Mouse (Mus musculus) midbrain, embryonic 16.5 days (tissue): ENCODE measurements at regions not wholly inside any gene's neighbourhood (a gene's known extent, or its start where the extent isn't known, plus 50 kb on each side); places are given as distances from the start of the nearest gene placed in this dataset.

ENCODE experiments used
- ATAC-seq: fragments of 200-750 bp; cut with Nextera tagmentation; 2 replicates; pipeline ENCODE4 v1.8.0; 2017; ENCODE audit warnings: moderate TSS enrichment
- H3K27ac ChIP-seq: fragments of 300-500 bp; sonication (generic); 2 replicates; pipeline ENCODE4 v1.5.1; 2014; ENCODE audit warnings: mild to moderate bottlenecking, low read length, mixed read lengths
- H3K27me3 ChIP-seq: fragments of 300-500 bp; sonication (generic); 2 replicates; pipeline ENCODE4 v1.6.1; 2014; ENCODE audit warnings: low read depth, low read length, mixed read lengths; ENCODE audit not compliant: control insufficient read depth, insufficient read depth
- H3K36me3 ChIP-seq: fragments of 300-500 bp; sonication (generic); 2 replicates; pipeline ENCODE4 v1.6.1; 2014; ENCODE audit warnings: mild to moderate bottlenecking, low read length, moderate library complexity, mixed read lengths; ENCODE audit not compliant: control insufficient read depth, insufficient read depth
- H3K4me1 ChIP-seq: fragments of 300-500 bp; sonication (generic); 2 replicates; pipeline ENCODE4 v1.6.1; 2014; ENCODE audit warnings: mild to moderate bottlenecking, low read length, mixed read lengths; ENCODE audit not compliant: control insufficient read depth, insufficient read depth
- H3K4me2 ChIP-seq: fragments of 300-500 bp; sonication (generic); 2 replicates; pipeline ENCODE4 v1.6.1; 2014; ENCODE audit warnings: mild to moderate bottlenecking, low read length, mixed read lengths
- H3K4me3 ChIP-seq: fragments of 300-500 bp; sonication (generic); 2 replicates; pipeline ENCODE4 v1.5.1; 2014; ENCODE audit warnings: low read depth, mild to moderate bottlenecking, low read length, moderate library complexity, mixed read lengths
- H3K9ac ChIP-seq: fragments of 300-500 bp; sonication (generic); 2 replicates; pipeline ENCODE4 v1.6.1; 2014; ENCODE audit warnings: low read depth, low read length, mixed read lengths
- H3K9me3 ChIP-seq: fragments of 300-500 bp; sonication (generic); replicated peaks from 2 replicates; pipeline ENCODE4 v1.6.1; 2014; ENCODE audit warnings: mild to moderate bottlenecking, low read length, mixed read lengths; ENCODE audit not compliant: control insufficient read depth, poor library complexity, severe bottlenecking
- WGBS: fragments of 180-500 bp; shearing (Covaris S2); extraction: QIAGEN DNeasy Blood & Tissue Kit; methylation state at CpG from one replicate; pipeline ENCODE4 v1.1.7; 2014; 5-methylcytosine and 5-hydroxymethylcytosine counted together

DNA sequence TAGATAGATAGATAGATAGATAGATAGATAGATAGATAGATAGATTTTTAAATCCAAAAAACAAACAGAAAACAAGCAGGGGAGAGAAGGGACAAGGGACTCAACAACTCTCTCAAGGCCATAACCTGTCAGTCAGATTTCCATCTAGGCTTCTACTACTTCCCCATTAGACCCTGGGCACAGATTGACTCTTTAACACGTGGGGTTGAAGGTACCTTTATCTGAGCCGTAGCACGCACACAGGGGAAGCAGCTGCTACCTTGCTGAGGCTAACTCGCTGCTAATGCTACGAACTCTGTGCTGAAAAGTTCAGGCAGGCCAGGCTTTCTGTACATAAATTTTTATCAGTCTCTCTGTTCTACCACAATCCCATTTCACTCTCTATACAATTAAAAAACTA is 191.4 kb upstream of the Tank start:
- H3K27ac ChIP-seq, result no peak overlapping the region
- no peak overlapping the region for H3K4me2 ChIP-seq
- H3K27me3 ChIP-seq, result no peaks in the 10 kb centered on the region
- H3K4me3 ChIP-seq, result no peak overlapping the region
- 83% methylated on average over 5 of the region's 5 CpGs for WGBS
- no peaks in the 10 kb centered on the region for H3K9me3 ChIP-seq
- no peak overlapping the region for H3K9ac ChIP-seq
- no peaks in the 10 kb centered on the region for H3K36me3 ChIP-seq
- no peaks in the 10 kb centered on the region for H3K4me1 ChIP-seq
- no peak for ATAC-seq

DNA sequence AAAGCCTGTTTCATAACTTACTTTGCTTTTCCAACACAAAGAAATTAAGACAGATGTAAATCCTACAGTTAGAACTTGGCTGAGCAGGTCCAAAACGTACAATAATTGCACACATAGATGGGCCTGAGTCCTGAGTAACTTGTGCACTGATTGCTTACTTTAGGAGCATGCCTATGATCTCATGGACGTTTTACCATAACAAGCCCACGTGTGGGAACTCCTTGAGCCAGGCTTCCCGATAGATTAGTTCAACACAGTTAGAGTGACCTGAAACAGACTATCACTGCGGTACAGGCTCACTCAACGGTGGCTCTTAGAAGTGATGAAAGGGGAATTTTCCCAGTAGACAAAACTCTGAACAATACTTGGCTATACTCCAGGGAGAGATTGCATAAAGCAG is 193.9 kb upstream of the Tank start:
- Histone ChIP-seq H3K27ac (no peak overlapping the region), H3K4me1 (no peaks in the 10 kb centered on the region), H3K9ac (no peak overlapping the region), H3K4me3 (no peak overlapping the region), H3K9me3 (no peaks in the 10 kb centered on the region), H3K36me3 (no peaks in the 10 kb centered on the region), H3K4me2 (no peak overlapping the region), H3K27me3 (no peaks in the 10 kb centered on the region)
- ATAC-seq, result no peak
- WGBS, result 82% methylated on average over 6 of the region's 6 CpGs

DNA sequence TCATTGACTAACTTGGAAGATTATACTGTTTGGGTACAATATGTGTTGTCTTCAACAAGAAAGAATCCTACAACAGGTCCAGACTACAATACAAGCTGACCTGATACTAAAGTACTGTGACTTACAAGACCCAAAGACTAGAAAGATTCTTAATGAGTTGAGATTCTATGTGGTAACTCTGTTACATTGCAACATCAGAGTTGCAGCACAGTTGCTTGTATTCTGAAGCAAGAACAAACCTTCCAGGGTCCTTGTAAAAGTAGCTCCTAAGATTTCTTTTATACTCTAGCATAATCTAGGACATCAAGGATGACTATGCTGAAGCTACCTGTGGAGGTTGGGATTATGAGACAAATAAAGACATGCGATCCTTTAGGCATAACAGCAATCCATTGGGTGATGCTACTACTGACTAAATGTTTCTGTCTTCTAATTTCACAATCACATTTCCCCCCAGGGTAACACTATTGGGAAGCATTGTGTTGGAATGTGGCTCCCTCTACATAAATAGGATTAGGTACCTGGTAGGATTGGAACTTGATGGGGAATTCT is 194.6 kb upstream of the Tank start:
- no peak for ATAC-seq

DNA sequence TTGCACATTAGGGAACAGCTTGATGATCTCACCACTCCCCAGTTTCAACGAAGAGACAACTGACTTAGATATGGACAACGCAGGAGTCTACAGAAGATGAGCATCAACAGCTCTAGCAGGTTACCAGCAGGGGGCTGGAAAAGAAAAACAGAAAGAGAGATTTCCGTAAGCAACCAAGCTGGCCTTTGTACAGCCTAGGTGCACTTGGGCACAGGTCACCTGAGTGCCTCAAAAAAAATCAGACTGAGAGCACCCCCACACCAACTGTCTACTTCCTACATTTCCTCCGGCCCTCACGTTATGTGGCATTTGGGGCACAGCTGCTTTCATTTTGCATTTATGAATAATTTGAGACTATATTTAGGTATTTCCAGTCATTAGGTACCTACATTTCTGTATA is 199.3 kb upstream of the Tank start:
- WGBS, result 70% methylated on average over 5 of the region's 5 CpGs
- no peak for ATAC-seq
- no peak overlapping the region for H3K27ac ChIP-seq

More for the DNA sequence above, 194.6 kb upstream of the Tank start:
- Histone ChIP-seq H3K4me1 (no peaks in the 10 kb centered on the region), H3K4me2 (no peak overlapping the region), H3K27ac (no peak overlapping the region), H3K36me3 (no peaks in the 10 kb centered on the region), H3K9me3 (no peaks in the 10 kb centered on the region), H3K27me3 (no peaks in the 10 kb centered on the region), H3K4me3 (no peak overlapping the region), H3K9ac (no peak overlapping the region)
- 97% methylated on average over 1 of the region's 1 CpGs for WGBS

DNA sequence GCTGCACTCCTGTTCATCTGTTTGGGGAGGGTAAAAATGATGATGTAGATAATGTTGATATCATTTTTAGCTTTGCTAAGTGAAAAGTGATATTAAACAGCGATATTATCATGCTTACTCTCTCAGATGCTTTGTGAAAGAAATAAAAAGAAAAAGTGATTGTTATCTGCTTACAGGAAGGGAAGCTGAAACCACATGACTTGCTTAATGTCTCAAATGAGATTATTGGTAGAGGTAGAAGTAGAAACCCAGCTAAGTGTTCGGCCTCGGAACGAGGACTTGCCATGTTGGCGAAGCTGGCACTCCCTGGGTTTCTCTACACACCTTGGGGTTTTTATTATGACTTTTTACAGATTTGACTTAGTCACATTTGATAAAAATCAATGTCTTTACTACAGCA is 200.1 kb upstream of the Tank start:
- Histone ChIP-seq H3K27me3 (no peaks in the 10 kb centered on the region), H3K9ac (no peak overlapping the region), H3K4me2 (no peak overlapping the region), H3K4me1 (no peaks in the 10 kb centered on the region), H3K36me3 (no peaks in the 10 kb centered on the region), H3K9me3 (no peaks in the 10 kb centered on the region), H3K27ac (no peak overlapping the region), H3K4me3 (no peak overlapping the region)
- no peak for ATAC-seq
- WGBS, result 92% methylated on average over 5 of the region's 5 CpGs

More for the DNA sequence above, 199.3 kb upstream of the Tank start:
- H3K4me3 ChIP-seq, result no peak overlapping the region
- H3K4me1 ChIP-seq, result no peaks in the 10 kb centered on the region
- H3K27me3 ChIP-seq, result no peaks in the 10 kb centered on the region
- H3K4me2 ChIP-seq, result no peak overlapping the region
- no peak overlapping the region for H3K9ac ChIP-seq
- H3K9me3 ChIP-seq, result no peaks in the 10 kb centered on the region
- H3K36me3 ChIP-seq, result no peaks in the 10 kb centered on the region

DNA sequence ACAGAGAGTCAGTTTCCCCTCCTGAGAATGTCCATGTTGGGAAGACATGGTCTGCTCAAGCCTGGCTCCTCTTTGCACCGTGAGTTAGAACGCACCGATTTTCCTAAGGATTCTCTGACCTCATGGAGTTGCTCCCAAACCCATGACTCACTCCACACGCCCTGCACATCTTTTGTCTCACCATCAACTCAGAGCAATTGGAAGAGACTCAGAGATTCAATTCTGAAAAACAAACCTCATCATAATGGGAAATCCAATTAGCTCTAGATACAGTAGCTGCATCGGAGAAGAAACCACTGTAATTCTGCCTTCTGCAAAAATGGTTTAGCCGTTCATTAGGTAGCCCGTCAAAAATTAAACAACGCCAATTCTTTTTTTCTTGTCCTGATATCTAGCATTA is 200.6 kb upstream of the Tank start:
- Histone ChIP-seq H3K4me1 (no peaks in the 10 kb centered on the region), H3K9ac (no peak overlapping the region), H3K4me3 (no peak overlapping the region), H3K27me3 (no peaks in the 10 kb centered on the region), H3K4me2 (no peak overlapping the region), H3K9me3 (no peaks in the 10 kb centered on the region), H3K36me3 (no peaks in the 10 kb centered on the region), H3K27ac (no peak overlapping the region)
- WGBS, result 88% methylated on average over 8 of the region's 8 CpGs
- no peak for ATAC-seq

DNA sequence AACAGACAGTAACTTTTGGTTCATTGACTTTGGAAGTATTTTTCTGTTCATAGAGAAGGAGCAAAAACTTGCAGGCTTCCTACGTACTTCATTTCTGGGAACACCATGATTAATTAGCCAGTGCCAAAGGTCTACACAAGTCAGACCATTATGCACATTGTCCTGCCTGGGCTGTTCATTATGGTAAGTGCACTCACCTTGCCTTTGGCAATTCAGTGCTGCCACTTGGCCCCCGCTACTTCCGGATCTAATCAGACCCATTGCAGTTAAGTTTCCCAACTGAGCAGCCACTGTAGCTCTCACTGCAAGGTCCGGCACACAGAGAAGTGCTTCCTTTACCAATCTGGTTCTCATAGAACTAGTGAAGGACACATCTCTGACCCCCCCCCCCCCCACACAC is 215.8 kb upstream of the Tank start:
- no peaks in the 10 kb centered on the region for H3K36me3 ChIP-seq
- H3K4me2 ChIP-seq, result no peak overlapping the region
- H3K4me1 ChIP-seq, result no peaks in the 10 kb centered on the region
- no peaks in the 10 kb centered on the region for H3K27me3 ChIP-seq
- WGBS, result 88% methylated on average over 4 of the region's 4 CpGs
- no peak overlapping the region for H3K9ac ChIP-seq
- H3K9me3 ChIP-seq, result no peaks in the 10 kb centered on the region
- H3K27ac ChIP-seq, result no peak overlapping the region
- no peak for ATAC-seq
- H3K4me3 ChIP-seq, result no peak overlapping the region

DNA sequence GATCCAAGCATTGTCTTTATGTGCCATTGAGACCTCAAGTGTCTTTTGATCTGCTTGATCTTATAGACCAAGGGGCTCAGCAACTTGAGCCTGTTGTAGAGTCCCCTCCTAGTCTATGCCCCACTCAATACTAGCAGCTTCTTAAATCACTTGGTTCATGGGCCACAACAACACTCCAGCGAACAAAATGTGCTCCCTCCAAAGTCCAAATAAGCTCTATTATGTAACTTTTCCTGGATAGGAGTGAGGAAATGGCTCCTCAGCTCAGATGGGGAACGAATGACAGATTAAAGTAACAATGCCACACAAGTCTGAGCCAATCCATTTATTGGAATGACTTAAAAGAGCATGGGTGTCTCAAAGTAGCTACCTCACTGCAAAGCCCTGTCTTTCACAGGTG is 217.0 kb upstream of the Tank start:
- ATAC-seq, result no peak
- 82% methylated on average over 2 of the region's 2 CpGs for WGBS
- H3K36me3 ChIP-seq, result no peaks in the 10 kb centered on the region
- H3K4me3 ChIP-seq, result no peak overlapping the region
- no peaks in the 10 kb centered on the region for H3K4me1 ChIP-seq
- no peak overlapping the region for H3K27ac ChIP-seq
- H3K9ac ChIP-seq, result no peak overlapping the region
- H3K9me3 ChIP-seq, result no peaks in the 10 kb centered on the region
- no peaks in the 10 kb centered on the region for H3K27me3 ChIP-seq
- H3K4me2 ChIP-seq, result no peak overlapping the region

DNA sequence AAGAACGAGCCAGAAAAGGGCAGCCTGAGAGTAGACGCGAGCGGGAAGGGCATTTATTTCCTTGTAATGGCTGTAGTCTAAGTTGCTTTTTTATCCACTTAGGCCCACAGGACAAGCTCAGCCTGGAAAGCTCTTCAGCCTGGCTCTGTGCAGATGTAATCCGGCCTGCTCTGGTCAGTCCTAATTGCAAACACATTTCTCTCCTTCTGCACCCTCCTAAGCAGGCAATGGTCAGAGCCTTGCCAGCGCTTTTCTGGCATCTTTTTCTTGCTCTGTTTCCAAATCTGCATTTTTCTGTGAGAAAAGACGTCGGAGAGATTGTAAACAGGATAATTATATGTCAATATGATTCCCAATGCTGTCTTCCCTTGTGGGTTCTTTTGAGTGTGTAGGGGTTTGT is 224.3 kb upstream of the Tank start:
- no peaks in the 10 kb centered on the region for H3K27me3 ChIP-seq
- no peak for ATAC-seq
- 64% methylated on average over 8 of the region's 8 CpGs for WGBS
- no peaks in the 10 kb centered on the region for H3K36me3 ChIP-seq
- H3K4me2 ChIP-seq, result no peak overlapping the region
- H3K9ac ChIP-seq, result no peak overlapping the region
- no peak overlapping the region for H3K27ac ChIP-seq
- no peaks in the 10 kb centered on the region for H3K9me3 ChIP-seq
- H3K4me1 ChIP-seq, result no peaks in the 10 kb centered on the region
- H3K4me3 ChIP-seq, result no peak overlapping the region

DNA sequence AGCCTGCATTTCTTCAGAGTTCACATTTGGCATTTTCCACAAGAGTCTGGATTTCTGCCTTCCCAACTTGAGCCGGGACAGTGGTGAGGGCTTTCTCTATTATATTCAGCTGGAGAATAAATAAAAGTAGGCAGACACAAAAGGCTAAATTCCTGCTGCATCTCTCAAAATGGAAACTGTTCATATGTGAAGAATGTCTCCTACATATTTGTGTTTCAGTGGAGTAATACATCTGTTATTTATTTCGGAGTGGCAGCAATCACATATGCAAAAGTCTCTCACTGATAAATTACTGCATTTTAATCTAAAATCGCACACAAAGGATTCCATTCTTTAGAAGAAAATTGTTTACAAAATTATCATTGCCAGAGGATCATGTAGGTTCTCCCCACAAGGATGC is 230.9 kb upstream of the Tank start:
- 92% methylated on average over 3 of the region's 3 CpGs for WGBS
- H3K9ac ChIP-seq, result no peak overlapping the region
- H3K27me3 ChIP-seq, result no peaks in the 10 kb centered on the region
- no peak overlapping the region for H3K4me3 ChIP-seq
- no peaks in the 10 kb centered on the region for H3K36me3 ChIP-seq
- H3K9me3 ChIP-seq, result no peaks in the 10 kb centered on the region
- H3K4me2 ChIP-seq, result no peak overlapping the region
- no peak overlapping the region for H3K27ac ChIP-seq
- ATAC-seq, result no peak
- H3K4me1 ChIP-seq, result no peaks in the 10 kb centered on the region
